Mouse (Mus musculus) layer of hippocampus, postnatal 14 days (tissue): ENCODE measurements around the gene Adgrf5. TPM values are rescaled to one million over a fixed set of nuclear protein-coding genes. Genes with fewer than 3 reads are reported as not detected.

ENCODE experiments used
- DNase-seq, 2 experiments: peaks; one replicate each; pipeline ENCODE4 v3.0.0; 2021 to 2022; ENCODE audit warnings: low spot score in 2 of 2, mixed read lengths in 1 of 2
- long read RNA-seq, 2 experiments: library from polyadenylated mRNA; stranded (forward); transcript quantifications; one replicate each; pipeline ENCODE4 v2.0.0; 2021
- total RNA-seq, 2 experiments: library from RNA; stranded (reverse); gene quantifications; 2 replicates each; pipeline ENCODE4 v1.2.3; 2021

The Adgrf5 gene
- total RNA-seq, result 10 to 100 TPM; 31.2 to 34.1 TPM
- long read RNA-seq, experiment 1, full-length matches to known transcripts, result 1 of 7 reads
- long read RNA-seq, experiment 1, partial matches to known transcripts, result 0 of 7 reads
- long read RNA-seq, experiment 1, other reads (novel, unspliced or antisense), result 6 of 7 reads
- long read RNA-seq, experiment 2, full-length matches to known transcripts, result 1 of 15 reads
- long read RNA-seq, experiment 2, partial matches to known transcripts, result 1 of 15 reads
- long read RNA-seq, experiment 2, other reads (novel, unspliced or antisense), result 13 of 15 reads

- DNase-seq, result no peak
Measured at GRCm38 (mm10) chr17:43359826-43360619, at the start of gene Adgrf5. TSS of gene Adgrf5 (plus strand) at chr17:43360451.

- no peak for DNase-seq
Measured at GRCm38 (mm10) chr17:43325986-43326671, 34.1 kb upstream of the Adgrf5 start.

GRCm38 (mm10) chr17:43326726-43327700, 33.2 kb upstream of the Adgrf5 start:
- DNase-seq, result peak; percentile 14 to 47

- DNase-seq, result no peak
Measured at GRCm38 (mm10) chr17:43327810-43328209, 32.4 kb upstream of the Adgrf5 start.

- DNase-seq, result no peak
Measured at GRCm38 (mm10) chr17:43329216-43329615, 31.0 kb upstream of the Adgrf5 start.

- no peak for DNase-seq
Measured at GRCm38 (mm10) chr17:43329761-43330183, 30.5 kb upstream of the Adgrf5 start.

GRCm38 (mm10) chr17:43332686-43333085, 27.6 kb upstream of the Adgrf5 start:
- DNase-seq, result no peak

GRCm38 (mm10) chr17:43334074-43334473, 26.2 kb upstream of the Adgrf5 start:
- DNase-seq, result no peak

GRCm38 (mm10) chr17:43337643-43338042, 22.6 kb upstream of the Adgrf5 start:
- no peak for DNase-seq

GRCm38 (mm10) chr17:43338279-43338678, 22.0 kb upstream of the Adgrf5 start:
- no peak for DNase-seq

GRCm38 (mm10) chr17:43346499-43346898, 13.8 kb upstream of the Adgrf5 start:
- DNase-seq, result peak in 1 of 2 experiments; percentile 16

GRCm38 (mm10) chr17:43357902-43358539, 2.2 kb upstream of the Adgrf5 start:
- no peak for DNase-seq

- no peak for DNase-seq
Measured at GRCm38 (mm10) chr17:43361021-43361420, 770 bp downstream of the Adgrf5 start.

GRCm38 (mm10) chr17:43362362-43362761, 2.1 kb downstream of the Adgrf5 start:
- no peak for DNase-seq

- no peak for DNase-seq
Measured at GRCm38 (mm10) chr17:43362881-43363280, 2.6 kb downstream of the Adgrf5 start.

- no peak for DNase-seq
Measured at GRCm38 (mm10) chr17:43363921-43364320, 3.7 kb downstream of the Adgrf5 start.

- DNase-seq, result no peak
Measured at GRCm38 (mm10) chr17:43365297-43365696, 5.0 kb downstream of the Adgrf5 start.

GRCm38 (mm10) chr17:43366486-43366885, 6.2 kb downstream of the Adgrf5 start:
- DNase-seq, result no peak

GRCm38 (mm10) chr17:43368171-43368576, 7.9 kb downstream of the Adgrf5 start:
- no peak for DNase-seq

GRCm38 (mm10) chr17:43372604-43373003, 12.4 kb downstream of the Adgrf5 start:
- no peak for DNase-seq
